Mouse (Mus musculus) liver, embryonic 14.5 days (tissue): ENCODE results near the gene Bub3. TPM values are rescaled to one million over a fixed set of nuclear protein-coding genes. Genes with fewer than 3 reads are reported as not detected.

Source experiments
- ATAC-seq: fragments of 200-750 bp; cut with Nextera tagmentation; 2 replicates; pipeline ENCODE4 v1.8.0; 2017; ENCODE audit warnings: moderate number of reproducible peaks, mild to moderate bottlenecking, moderate library complexity; ENCODE audit not compliant: insufficient read depth
- DNase-seq, 3 experiments: peaks; one replicate each; pipeline ENCODE4 v3.0.0-alpha.2; 2012 to 2013; ENCODE audit warnings: low read depth in 3 of 3, low spot score in 3 of 3
- H3K27ac ChIP-seq: fragments of 300-500 bp; sonication (generic); 2 replicates; pipeline ENCODE4 v1.5.1; 2014; ENCODE audit warnings: moderate library complexity, mild to moderate bottlenecking, control low read depth, inconsistent platforms
- H3K27me3 ChIP-seq: fragments of 300-500 bp; sonication (generic); 2 replicates; pipeline ENCODE4 v1.6.1; 2014; ENCODE audit warnings: mild to moderate bottlenecking, low read length, moderate library complexity; ENCODE audit not compliant: control insufficient read depth, insufficient read depth
- H3K36me3 ChIP-seq: fragments of 300-500 bp; sonication (generic); replicated peaks from 2 replicates; pipeline ENCODE4 v1.6.1; 2014; ENCODE audit warnings: low read depth; ENCODE audit not compliant: control insufficient read depth, insufficient read depth
- H3K4me1 ChIP-seq, 2 experiments: fragments of 200-500 bp in 1 of 2; fragments of 300-500 bp in 1 of 2; sonication (generic) in 1 of 2; replicated peaks; 2 replicates each; pipeline ENCODE4 v1.6.1; 2012 to 2014; ENCODE audit warnings: antibody characterized with exemption in 1 of 2, inconsistent platforms in 1 of 2, low read length in 1 of 2; ENCODE audit not compliant: control insufficient read depth in 2 of 2, insufficient read depth in 2 of 2
- H3K4me2 ChIP-seq: fragments of 300-500 bp; sonication (generic); 2 replicates; pipeline ENCODE4 v1.6.1; 2014; ENCODE audit warnings: low read depth, mild to moderate bottlenecking, control low read depth, moderate library complexity
- H3K4me3 ChIP-seq, 2 experiments: fragments of 200-500 bp in 1 of 2; fragments of 300-500 bp in 1 of 2; sonication (generic) in 1 of 2; 2 replicates each; pipeline ENCODE4 v1.5.1; 2012 to 2014; ENCODE audit warnings: low read depth in 2 of 2, low read length in 2 of 2, mild to moderate bottlenecking in 2 of 2, control low read depth in 1 of 2, inconsistent platforms in 1 of 2, moderate library complexity in 1 of 2; ENCODE audit not compliant: insufficient read depth in 1 of 2
- H3K9ac ChIP-seq: fragments of 300-500 bp; sonication (generic); replicated peaks from 2 replicates; pipeline ENCODE4 v1.6.1; 2014; ENCODE audit warnings: mild to moderate bottlenecking, control low read depth, moderate library complexity
- H3K9me3 ChIP-seq: fragments of 300-500 bp; sonication (generic); 2 replicates; pipeline ENCODE4 v1.6.1; 2016; ENCODE audit warnings: low read length, mixed read lengths; ENCODE audit not compliant: control insufficient read depth
- CTCF ChIP-seq: IDR thresholded peaks from 2 replicates; pipeline ENCODE4 v1.5.1; 2016; ENCODE audit warnings: antibody characterized with exemption, low read depth, control low read depth
- EP300 ChIP-seq: IDR thresholded peaks from 2 replicates; pipeline ENCODE4 v1.6.1; 2016; ENCODE audit warnings: antibody characterized with exemption, low read depth
- WGBS: fragments of 180-500 bp; shearing (Covaris S2); extraction: QIAGEN DNeasy Blood & Tissue Kit; methylation state at CpG from one replicate; pipeline ENCODE4 v1.1.7; 2014; ENCODE audit not compliant: insufficient replicate concordance; 5-methylcytosine and 5-hydroxymethylcytosine counted together
- polyA plus RNA-seq, 2 experiments: library from polyadenylated mRNA; depleted of rRNA in 1 of 2; stranded (reverse) in 1 of 2; unstranded in 1 of 2; fragments of >200 nt; fragmentation: Nextera tagmentation in 1 of 2; extraction: Ambion mirVana in 1 of 2; gene quantifications; 2 replicates each; pipeline versions ENCODE4 v1.2.1 to v1.2.3; 2012 to 2014

Bub3 gene
- polyA plus RNA-seq, 2 experiments: 84.4 to 105 TPM

- Histone ChIP-seq H3K36me3 (no peaks in the 10 kb centered on the region), H3K9ac (no peak overlapping the region), H3K27ac (no peak overlapping the region), H3K4me1 (no peaks in the 10 kb centered on the region), H3K27me3 (no peaks in the 10 kb centered on the region), H3K9me3 (no peaks in the 10 kb centered on the region), H3K4me2 (no peak overlapping the region), H3K4me3 (no peak overlapping the region)
- TF ChIP-seq CTCF: no peak
- TF ChIP-seq EP300: no peak
- ATAC-seq: no peak
- DNase-seq: no peak
- 70% methylated on average over 10 of the region's 10 CpGs for WGBS
Measured at GRCm38 (mm10) chr7:131604946-131605345, 44.9 kb downstream of the Bub3 start.

GRCm38 (mm10) chr7:131605481-131605880 is 45.5 kb downstream of the Bub3 start:
- no peak overlapping the region for H3K4me3 ChIP-seq
- H3K4me1 ChIP-seq: no peaks in the 10 kb centered on the region
- no peaks in the 10 kb centered on the region for H3K9me3 ChIP-seq
- no peaks in the 10 kb centered on the region for H3K36me3 ChIP-seq
- no peak overlapping the region for H3K4me2 ChIP-seq
- ATAC-seq (no peak), DNase-seq (no peak)
- no peak overlapping the region for H3K27ac ChIP-seq
- H3K27me3 ChIP-seq: no peaks in the 10 kb centered on the region
- TF ChIP-seq EP300: no peak
- no peak for TF ChIP-seq CTCF
- no peak overlapping the region for H3K9ac ChIP-seq
- WGBS: 31% methylated on average over 4 of the region's 4 CpGs

GRCm38 (mm10) chr7:131608049-131608448 is 48.0 kb downstream of the Bub3 start:
- 62% methylated on average over 6 of the region's 6 CpGs for WGBS
- ATAC-seq: no peak
- TF ChIP-seq EP300 (no peak), CTCF (no peak)

GRCm38 (mm10) chr7:131609677-131610076 is 49.7 kb downstream of the Bub3 start:
- 37% methylated on average over 7 of the region's 7 CpGs for WGBS
- Histone ChIP-seq H3K4me2 (no peak overlapping the region), H3K4me1 (no peaks in the 10 kb centered on the region), H3K36me3 (no peaks in the 10 kb centered on the region), H3K9ac (no peak overlapping the region), H3K27ac (no peak overlapping the region), H3K4me3 (no peak overlapping the region), H3K27me3 (no peaks in the 10 kb centered on the region), H3K9me3 (no peaks in the 10 kb centered on the region)
- ATAC-seq (no peak), DNase-seq (no peak)
- TF ChIP-seq CTCF (no peak), EP300 (no peak)

More at GRCm38 (mm10) chr7:131608049-131608448, 48.0 kb downstream of the Bub3 start:
- Histone ChIP-seq H3K27me3 (no peaks in the 10 kb centered on the region), H3K36me3 (no peaks in the 10 kb centered on the region), H3K9ac (no peak overlapping the region), H3K27ac (no peak overlapping the region), H3K4me3 (no peak overlapping the region), H3K9me3 (no peaks in the 10 kb centered on the region), H3K4me1 (no peaks in the 10 kb centered on the region), H3K4me2 (no peak overlapping the region)
- no peak for DNase-seq

Other genes with a start within 250 kb of the Bub3 start
- 0.03 TPM in 1 of 2 replicates, not detected in the other for gene Cuzd1, start 237.9 kb upstream of the Bub3 start, polyA plus RNA-seq (2012; rRNA removed)
- not detected in 2 replicates for gene Cuzd1, start 237.9 kb upstream of the Bub3 start, polyA plus RNA-seq (2014; fragmentation: Nextera tagmentation; extraction: Ambion mirVana)
- 0.37 TPM in 1 of 2 replicates, not detected in the other for gene Fam24b, start 230.7 kb upstream of the Bub3 start, polyA plus RNA-seq (2012; rRNA removed)
- not detected in 2 replicates for gene Fam24b, start 230.7 kb upstream of the Bub3 start, polyA plus RNA-seq (2014; fragmentation: Nextera tagmentation; extraction: Ambion mirVana)
- gene Fam24a, start 226.4 kb upstream of the Bub3 start, polyA plus RNA-seq (2012; rRNA removed): not detected in 2 replicates
- gene Fam24a, start 226.4 kb upstream of the Bub3 start, polyA plus RNA-seq (2014; fragmentation: Nextera tagmentation; extraction: Ambion mirVana): not detected in 2 replicates
- 2.8 and 4.6 TPM in 2 replicates for gene 2310057M21Rik, start 197.5 kb upstream of the Bub3 start, polyA plus RNA-seq (2012; rRNA removed)
- gene 2310057M21Rik, start 197.5 kb upstream of the Bub3 start, polyA plus RNA-seq (2014; fragmentation: Nextera tagmentation; extraction: Ambion mirVana): 7.7 and 9.2 TPM in 2 replicates
- gene Pstk, start 189.1 kb upstream of the Bub3 start, polyA plus RNA-seq (2012; rRNA removed): 14.5 and 15.9 TPM in 2 replicates
- gene Pstk, start 189.1 kb upstream of the Bub3 start, polyA plus RNA-seq (2014; fragmentation: Nextera tagmentation; extraction: Ambion mirVana): 22.9 and 23.2 TPM in 2 replicates
- 7.7 and 9.5 TPM in 2 replicates for gene Ikzf5, start 149.7 kb upstream of the Bub3 start, polyA plus RNA-seq (2012; rRNA removed)
- 14.3 and 16.0 TPM in 2 replicates for gene Ikzf5, start 149.7 kb upstream of the Bub3 start, polyA plus RNA-seq (2014; fragmentation: Nextera tagmentation; extraction: Ambion mirVana)
- 3.2 and 4.5 TPM in 2 replicates for gene Acadsb, start 149.6 kb upstream of the Bub3 start, polyA plus RNA-seq (2012; rRNA removed)
- 30.2 and 33.6 TPM in 2 replicates for gene Acadsb, start 149.6 kb upstream of the Bub3 start, polyA plus RNA-seq (2014; fragmentation: Nextera tagmentation; extraction: Ambion mirVana)
- gene Hmx3, start 17.4 kb upstream of the Bub3 start, polyA plus RNA-seq (2012; rRNA removed): not detected in 2 replicates
- not detected in 2 replicates for gene Hmx3, start 17.4 kb upstream of the Bub3 start, polyA plus RNA-seq (2014; fragmentation: Nextera tagmentation; extraction: Ambion mirVana)
- gene Hmx2, start 11.4 kb upstream of the Bub3 start, polyA plus RNA-seq (2012; rRNA removed): not detected in 2 replicates
- not detected in 2 replicates for gene Hmx2, start 11.4 kb upstream of the Bub3 start, polyA plus RNA-seq (2014; fragmentation: Nextera tagmentation; extraction: Ambion mirVana)